Mouse (Mus musculus): ENCODE results near the gene Rpp38.

Gene Rpp38

DNA sequence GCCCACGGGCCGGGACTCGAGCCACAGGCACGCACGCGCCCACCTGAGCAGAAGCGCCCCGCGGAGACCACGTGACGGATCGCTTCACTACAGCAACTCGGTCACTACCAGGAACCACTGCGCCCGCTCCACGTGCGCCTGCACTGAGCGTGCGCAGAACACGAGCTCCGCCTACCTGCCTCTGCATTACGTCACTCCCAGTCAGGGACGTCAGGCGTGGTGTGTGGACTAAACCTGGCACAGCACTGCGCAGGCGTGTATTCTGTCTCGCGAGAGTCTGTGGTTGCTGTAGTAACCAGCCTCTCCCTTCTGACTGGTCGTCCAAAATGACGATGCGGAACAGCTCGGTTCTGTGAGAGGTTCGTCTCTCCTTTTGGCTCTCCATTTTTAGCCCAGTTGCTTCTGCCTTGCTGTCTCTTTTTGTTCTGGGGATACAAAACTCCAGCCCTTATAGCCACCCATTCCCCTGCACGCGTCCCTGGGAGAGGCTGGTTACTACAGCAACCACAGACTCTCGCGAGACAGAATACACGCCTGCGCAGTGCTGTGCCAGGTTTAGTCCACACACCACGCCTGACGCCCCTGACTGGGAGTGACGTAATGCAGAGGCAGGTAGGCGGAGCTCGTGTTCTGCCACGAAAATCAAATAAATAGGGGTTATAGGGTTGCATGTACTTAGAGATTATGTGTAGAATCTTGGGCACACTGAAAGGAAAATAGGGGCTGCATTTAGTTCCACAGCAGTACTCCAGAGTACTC, at the start of gene Rpp38:
Gene Rpp38, minus strand, starts transcription at position 160 of the 759 bp plus-strand sequence.
- DNase-seq (ENCODE audit: inconsistent ontology term), result peak; percentile 96

- no peak for DNase-seq (ENCODE audit: inconsistent ontology term)
These were observed 32.7 kb upstream of the Rpp38 start for GRCm38 (mm10) chr2:3365127-3365526.

DNA sequence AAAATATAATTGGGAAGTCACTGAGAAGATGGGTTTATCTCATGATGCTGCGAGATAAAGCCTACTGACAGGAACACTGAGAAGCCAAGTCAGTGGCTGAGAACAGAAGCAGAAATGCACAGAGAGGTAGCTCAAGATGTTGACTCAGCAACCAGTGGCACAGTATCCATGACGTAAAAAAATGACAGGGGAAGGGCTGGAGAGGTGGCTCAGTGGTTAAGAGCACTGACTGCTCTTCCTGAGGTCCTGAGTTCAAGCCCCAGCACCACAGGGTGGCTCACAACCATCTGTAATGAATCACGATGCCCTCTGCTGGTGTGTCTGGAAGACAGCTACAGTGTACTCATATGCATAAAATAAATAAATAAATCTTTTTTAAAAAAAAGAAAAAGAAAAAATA, 28.6 kb upstream of the Rpp38 start:
- DNase-seq (ENCODE audit: inconsistent ontology term), result no peak

DNA sequence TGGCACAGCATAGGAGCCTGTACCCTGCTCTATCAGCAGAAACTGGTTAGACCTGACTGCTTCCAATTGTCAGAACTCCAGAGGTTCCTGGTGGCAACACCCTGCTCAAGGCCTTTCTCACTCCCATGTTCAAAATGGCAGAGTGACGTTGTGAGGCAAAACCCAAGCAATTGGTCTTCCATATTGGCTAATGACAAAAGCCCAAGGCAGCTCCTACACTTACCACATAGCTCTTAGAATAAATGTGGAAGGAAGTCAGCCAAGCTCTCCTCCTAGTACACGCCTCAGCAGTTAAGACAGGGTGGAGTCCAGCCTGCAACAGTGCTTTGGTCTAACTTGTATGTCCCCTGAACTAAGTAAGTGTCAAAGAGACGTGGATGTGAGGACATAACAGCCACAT, 25.4 kb upstream of the Rpp38 start:
- DNase-seq (ENCODE audit: inconsistent ontology term), result no peak

DNA sequence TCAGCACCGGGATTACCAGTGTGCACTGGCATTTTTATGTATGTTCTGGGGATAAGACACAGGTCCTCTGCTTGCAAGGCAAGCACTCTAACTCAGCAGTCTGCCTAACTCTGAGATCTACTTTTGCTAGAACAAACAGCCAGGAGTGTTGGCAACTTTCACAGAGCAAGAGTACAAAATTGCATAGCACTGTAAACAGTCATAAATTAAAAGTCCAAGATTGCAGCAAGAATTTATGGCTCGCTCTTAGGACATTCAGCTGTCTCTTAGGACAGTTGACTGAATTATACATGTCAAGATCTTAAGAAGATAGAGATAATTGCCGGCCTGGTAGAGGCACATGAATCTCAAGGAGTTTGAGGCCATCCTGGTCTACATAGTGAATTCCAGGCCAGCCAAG, 23.9 kb upstream of the Rpp38 start:
- DNase-seq (ENCODE audit: inconsistent ontology term), result no peak

- DNase-seq (ENCODE audit: inconsistent ontology term), result no peak
These were observed 23.4 kb upstream of the Rpp38 start for GRCm38 (mm10) chr2:3355793-3356192.

DNA sequence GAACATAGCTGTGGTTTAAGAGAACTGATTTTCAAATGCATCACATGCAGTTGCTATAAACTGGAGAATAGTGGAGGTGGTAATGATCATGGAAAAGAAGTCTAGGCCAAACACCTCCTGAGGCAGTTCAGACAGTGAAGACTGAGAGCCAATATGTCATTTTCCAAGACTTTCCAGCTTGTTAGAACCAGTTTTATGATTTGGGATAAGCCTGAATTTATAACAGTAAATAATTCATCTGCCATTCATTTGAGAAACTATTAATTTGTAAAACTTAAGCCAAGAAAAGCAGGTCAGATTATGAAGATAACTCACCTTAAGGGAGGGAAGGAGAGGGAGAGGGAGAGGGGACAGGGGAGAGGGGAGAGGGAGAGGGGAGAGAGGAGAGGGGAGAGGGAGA, 20.7 kb upstream of the Rpp38 start:
- no peak for DNase-seq (ENCODE audit: inconsistent ontology term)

- DNase-seq (ENCODE audit: inconsistent ontology term), result peak; percentile 25
These were observed 16.5 kb upstream of the Rpp38 start for GRCm38 (mm10) chr2:3348919-3349318.

DNA sequence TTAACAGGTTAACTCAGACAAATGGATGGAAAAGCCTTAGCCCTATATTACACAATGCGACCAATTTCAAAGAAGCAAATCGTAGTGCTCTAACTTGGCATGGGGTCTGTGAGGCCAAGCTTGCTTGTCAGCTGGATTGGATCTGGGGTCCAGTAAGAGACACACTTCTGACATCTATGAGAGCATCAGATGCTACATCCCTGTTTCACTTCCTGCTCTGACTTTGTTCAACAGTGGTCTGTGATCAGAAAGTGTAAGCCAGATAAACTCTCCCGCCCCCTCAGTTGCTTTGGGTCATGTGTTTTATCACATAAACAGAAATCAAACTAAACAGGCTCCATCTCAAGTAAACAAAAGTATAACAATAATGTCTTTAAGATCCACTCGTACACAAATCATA, 16.0 kb upstream of the Rpp38 start:
- no peak for DNase-seq (ENCODE audit: inconsistent ontology term)

GRCm38 (mm10) chr2:3335611-3336301, 3.3 kb upstream of the Rpp38 start, which contains the start of gene Acbd7:
TSS of gene Acbd7 (plus strand) at chr2:3336168.
- DNase-seq (ENCODE audit: inconsistent ontology term), result peak; percentile 78

GRCm38 (mm10) chr2:3333761-3334160, 1.3 kb upstream of the Rpp38 start:
- DNase-seq (ENCODE audit: inconsistent ontology term), result no peak

DNA sequence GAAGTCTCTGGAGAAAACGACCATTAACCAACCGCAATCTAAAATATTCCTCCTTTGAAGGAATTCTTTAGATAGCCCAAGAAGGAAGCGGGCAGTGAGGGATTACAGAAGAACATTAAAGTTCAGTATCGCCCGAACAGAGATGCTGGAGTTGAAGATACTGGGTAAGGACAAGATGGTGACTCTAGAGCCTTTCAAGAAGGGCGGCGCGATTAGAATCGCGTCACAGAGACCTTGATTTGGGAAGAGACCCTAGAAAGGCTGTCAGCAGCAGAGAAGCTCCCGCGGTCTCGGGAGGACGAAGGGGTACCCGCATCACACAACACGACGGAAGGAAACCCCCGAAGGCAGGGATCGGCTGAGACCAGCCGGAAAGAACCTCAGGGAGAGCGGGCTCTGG, 387 bp downstream of the Rpp38 start:
- no peak for DNase-seq (ENCODE audit: inconsistent ontology term)

- no peak for DNase-seq (ENCODE audit: inconsistent ontology term)
These were observed 1.3 kb downstream of the Rpp38 start for GRCm38 (mm10) chr2:3331071-3331703.

- DNase-seq (ENCODE audit: inconsistent ontology term), result peak; percentile 66
These were observed 5.1 kb downstream of the Rpp38 start for GRCm38 (mm10) chr2:3327351-3327750.

- DNase-seq (ENCODE audit: inconsistent ontology term), result no peak
These were observed 5.9 kb downstream of the Rpp38 start for GRCm38 (mm10) chr2:3326547-3326946.

- DNase-seq (ENCODE audit: inconsistent ontology term), result no peak
These were observed 7.9 kb downstream of the Rpp38 start for GRCm38 (mm10) chr2:3324381-3325130.

DNA sequence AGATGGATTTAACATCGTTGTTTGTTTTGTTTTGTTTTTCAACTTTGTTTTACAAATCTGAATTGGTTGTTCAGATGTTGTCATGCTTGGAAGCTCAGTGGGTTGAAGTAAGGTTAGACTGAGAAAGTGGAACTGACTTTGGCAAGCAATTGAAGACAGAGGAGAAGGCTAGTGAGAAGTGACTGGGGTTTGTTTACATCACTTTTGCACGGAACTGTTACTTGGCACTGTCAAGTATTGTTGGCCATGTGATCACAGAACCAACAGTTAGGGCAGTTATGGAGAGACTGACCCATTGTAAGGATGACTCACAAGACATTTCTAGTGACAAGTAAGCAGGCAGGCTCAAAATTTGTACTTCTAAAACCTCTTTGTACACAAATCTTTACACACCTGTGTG, 9.3 kb downstream of the Rpp38 start:
- DNase-seq (ENCODE audit: inconsistent ontology term), result no peak

DNA sequence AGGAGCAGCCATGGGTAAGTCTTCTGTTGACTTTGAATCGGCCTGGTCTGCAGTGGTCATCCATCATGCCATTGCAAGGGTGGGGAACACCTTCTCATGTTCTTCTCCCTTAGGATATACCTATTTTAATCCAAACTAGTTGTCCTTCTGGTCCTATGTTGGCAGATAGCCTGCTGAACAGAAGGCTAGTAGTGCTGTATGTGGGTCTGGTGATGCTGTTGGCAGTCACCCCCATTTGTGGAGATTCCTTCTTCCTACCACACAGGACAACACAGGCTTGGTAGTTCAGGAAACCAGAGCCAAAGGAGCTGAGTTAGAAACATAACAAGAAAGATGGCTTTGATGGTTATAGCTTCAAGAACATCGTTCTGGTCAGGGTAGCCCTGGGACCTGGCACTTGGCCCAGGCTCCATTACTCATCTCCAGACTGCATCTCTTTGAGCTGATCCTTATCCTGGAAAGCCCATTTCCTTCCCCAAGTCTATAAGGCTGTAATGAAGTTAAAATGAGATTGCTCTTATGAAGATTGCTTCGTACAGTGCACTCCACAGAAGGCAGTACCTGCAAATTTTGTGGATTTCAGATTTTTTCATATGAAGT, 26.9 kb downstream of the Rpp38 start:
- peak; percentile 56 for DNase-seq (ENCODE audit: inconsistent ontology term)

DNA sequence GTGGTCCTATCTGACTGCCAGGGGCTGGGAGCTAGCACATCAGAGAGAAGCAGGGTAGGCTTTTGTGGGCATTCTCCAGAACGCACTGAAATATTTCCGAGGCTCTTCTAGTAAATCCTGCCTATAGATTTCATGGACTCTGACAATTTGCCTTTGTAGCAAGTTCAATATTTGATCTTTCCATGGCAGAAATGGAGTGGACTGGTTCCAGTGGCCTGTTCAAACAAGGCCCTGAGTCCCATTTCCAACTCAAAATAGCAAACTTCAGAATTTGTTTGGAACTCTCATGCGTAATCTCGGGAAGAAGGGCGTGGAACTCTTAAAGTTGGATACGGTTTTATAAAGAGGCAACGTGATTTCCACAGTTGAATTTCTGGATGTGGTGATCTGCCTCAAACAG, 36.6 kb downstream of the Rpp38 start:
- no peak for DNase-seq (ENCODE audit: inconsistent ontology term)

- DNase-seq (ENCODE audit: inconsistent ontology term), result no peak
These were observed 40.3 kb downstream of the Rpp38 start for GRCm38 (mm10) chr2:3292170-3292569.

DNA sequence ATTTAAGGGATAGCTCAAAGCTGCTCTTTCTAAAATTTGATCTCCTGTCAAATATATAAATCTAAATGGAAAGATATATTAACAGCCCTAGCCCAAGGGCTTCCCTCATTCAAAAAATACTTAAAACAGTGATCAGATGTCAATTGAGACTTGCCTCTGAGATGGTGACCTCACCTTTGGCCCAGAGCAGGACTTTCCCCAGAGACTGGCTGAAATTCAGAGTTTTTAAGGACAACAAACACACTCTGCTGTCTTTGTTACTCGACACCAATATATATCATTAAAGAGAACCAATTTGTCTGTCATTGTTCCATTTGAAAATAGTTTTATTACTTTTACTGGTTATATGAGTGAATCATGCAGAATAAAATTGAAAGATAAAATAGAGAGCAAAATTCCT, 42.9 kb downstream of the Rpp38 start:
- no peak for DNase-seq (ENCODE audit: inconsistent ontology term)

DNA sequence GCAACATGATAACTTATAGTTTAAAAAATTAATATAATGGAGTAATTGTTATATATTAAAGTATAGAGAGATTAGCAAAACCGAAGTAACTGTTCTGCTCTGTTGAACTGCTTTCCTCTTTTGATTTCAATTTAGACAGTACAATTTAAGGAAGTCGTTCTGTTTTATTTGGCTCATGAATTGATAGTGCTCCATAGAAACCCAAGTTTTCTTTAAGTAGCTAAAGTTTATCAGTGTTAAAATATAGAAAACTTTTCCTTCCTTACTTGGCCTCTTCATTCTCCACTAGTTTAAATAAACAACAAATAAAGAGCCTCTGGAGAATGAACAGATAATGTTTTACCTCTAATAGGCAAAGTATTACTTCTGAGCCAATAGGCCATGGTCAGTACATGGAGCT, 46.2 kb downstream of the Rpp38 start:
- no peak for DNase-seq (ENCODE audit: inconsistent ontology term)

All from Muller cell, postnatal 12 days (primary cell).